Mouse (Mus musculus): ENCODE results near the gene Crtc3. TPM values are rescaled to one million over a fixed set of nuclear protein-coding genes. Genes with fewer than 3 reads are reported as not detected.

Crtc3 gene
- polyA plus RNA-seq, 1 experiment = 16.8 TPM

GRCm38 (mm10) chr7:80567982-80568381 is 120.7 kb downstream of the Crtc3 start:
- DNase-seq (ENCODE audit: extremely low spot score in 1 of 2, low spot score in 1 of 2) = no peak

GRCm38 (mm10) chr7:80561931-80562330 is 126.7 kb downstream of the Crtc3 start:
- no peak for DNase-seq (ENCODE audit: extremely low spot score in 1 of 2, low spot score in 1 of 2)

GRCm38 (mm10) chr7:80561271-80561670 is 127.4 kb downstream of the Crtc3 start:
- DNase-seq (ENCODE audit: extremely low spot score in 1 of 2, low spot score in 1 of 2) = no peak

GRCm38 (mm10) chr7:80558572-80558971 is 130.1 kb downstream of the Crtc3 start:
- DNase-seq (ENCODE audit: extremely low spot score in 1 of 2, low spot score in 1 of 2) = no peak

GRCm38 (mm10) chr7:80558101-80558500 is 130.6 kb downstream of the Crtc3 start:
- DNase-seq (ENCODE audit: extremely low spot score in 1 of 2, low spot score in 1 of 2) = no peak

- DNase-seq (ENCODE audit: extremely low spot score in 1 of 2, low spot score in 1 of 2) = no peak
These were observed 131.5 kb downstream of the Crtc3 start for GRCm38 (mm10) chr7:80557161-80557560.

- no peak for DNase-seq (ENCODE audit: extremely low spot score in 1 of 2, low spot score in 1 of 2)
These were observed 132.5 kb downstream of the Crtc3 start for GRCm38 (mm10) chr7:80556166-80556565.

GRCm38 (mm10) chr7:80555146-80555545 is 133.5 kb downstream of the Crtc3 start:
- no peak for DNase-seq (ENCODE audit: extremely low spot score in 1 of 2, low spot score in 1 of 2)

GRCm38 (mm10) chr7:80554180-80555021 is 134.3 kb downstream of the Crtc3 start:
- peak; percentile 20 to 60 for DNase-seq (ENCODE audit: extremely low spot score in 1 of 2, low spot score in 1 of 2)

- DNase-seq (ENCODE audit: extremely low spot score in 1 of 2, low spot score in 1 of 2) = no peak
These were observed 140.0 kb downstream of the Crtc3 start for GRCm38 (mm10) chr7:80548513-80549260.

GRCm38 (mm10) chr7:80542139-80542831 is 146.4 kb downstream of the Crtc3 start:
- no peak for DNase-seq (ENCODE audit: extremely low spot score in 1 of 2, low spot score in 1 of 2)

GRCm38 (mm10) chr7:80539581-80539980 is 149.1 kb downstream of the Crtc3 start:
- DNase-seq (ENCODE audit: extremely low spot score in 1 of 2, low spot score in 1 of 2) = no peak

Other genes with a start within 250 kb of the Crtc3 start
- gene Blm, start 153.8 kb downstream of the Crtc3 start, polyA plus RNA-seq (2012; rRNA removed) = 3.9 and 4.8 TPM in 2 replicates
- 23.5 and 26.2 TPM in 2 replicates for gene Iqgap1, start 137.1 kb upstream of the Crtc3 start, polyA plus RNA-seq (2012; rRNA removed)
- 12.0 and 13.6 TPM in 2 replicates for gene Zscan2, start 172.0 kb upstream of the Crtc3 start, polyA plus RNA-seq (2012; rRNA removed)
- 28.0 and 28.9 TPM in 2 replicates for gene Wdr73, start 212.4 kb upstream of the Crtc3 start, polyA plus RNA-seq (2012; rRNA removed)
- gene Nmb, start 216.2 kb upstream of the Crtc3 start, polyA plus RNA-seq (2012; rRNA removed) = 74.1 and 95.3 TPM in 2 replicates